Mouse (Mus musculus) kidney, adult 2 months (tissue): Measurements from ENCODE around the gene Zfp618. TPM values are rescaled to one million over a fixed set of nuclear protein-coding genes. Genes with fewer than 3 reads are reported as not detected.
A peak's percentile ranks its signal among the peaks of the same experiment; 100 is the strongest.

ENCODE experiments used
- DNase-seq: peaks from one replicate; pipeline ENCODE4 v3.0.0; 2021
- H3K27ac ChIP-seq: fragments of 200-500 bp; 2 replicates; pipeline ENCODE4 v1.5.1; 2012; ENCODE audit warnings: low read depth, low read length, control low read depth, inconsistent platforms; ENCODE audit not compliant: insufficient read depth
- H3K27me3 ChIP-seq: fragments of 200-500 bp; replicated peaks from 2 replicates; pipeline ENCODE4 v1.6.1; 2012; ENCODE audit warnings: mild to moderate bottlenecking, moderate library complexity, low read length, inconsistent platforms; ENCODE audit not compliant: control insufficient read depth, insufficient read depth
- H3K36me3 ChIP-seq: fragments of 200-500 bp; 2 replicates; pipeline ENCODE4 v1.6.1; 2012; ENCODE audit warnings: mild to moderate bottlenecking, moderate library complexity, low read length, inconsistent platforms; ENCODE audit not compliant: control insufficient read depth, insufficient read depth
- H3K4me1 ChIP-seq: fragments of 200-500 bp; 2 replicates; pipeline ENCODE4 v1.6.1; 2011; ENCODE audit warnings: low read length; ENCODE audit not compliant: control insufficient read depth, insufficient read depth
- H3K4me3 ChIP-seq: fragments of 200-500 bp; 2 replicates; pipeline ENCODE4 v1.5.1; 2011; ENCODE audit warnings: mild to moderate bottlenecking, low read depth, low read length, control low read depth; ENCODE audit not compliant: insufficient read depth
- CTCF ChIP-seq: fragments of 200-500 bp; conservative IDR thresholded peaks from 2 replicates; pipeline ENCODE4 v1.5.1; 2011; ENCODE audit warnings: low read depth, mild to moderate bottlenecking, control low read depth, low read length, moderate library complexity, mixed read lengths; ENCODE audit not compliant: insufficient read depth, insufficient read length
- POLR2A ChIP-seq: fragments of 200-500 bp; IDR thresholded peaks from one replicate; pipeline ENCODE4 v1.6.1; 2011; ENCODE audit warnings: low read depth, low read length, control low read depth
- WGBS: fragments of 180-500 bp; shearing (Covaris S2); methylation state at CpG from one replicate; pipeline ENCODE4 v1.1.7; 2018; 5-methylcytosine and 5-hydroxymethylcytosine counted together
- polyA plus RNA-seq: library from polyadenylated mRNA; depleted of rRNA; stranded (reverse); fragments of >200 nt; gene quantifications from 2 replicates; pipeline ENCODE4 v1.2.3, GENCODE M21; 2012

The Zfp618 gene
- polyA plus RNA-seq, 1 experiment, result 7.7 TPM

DNA sequence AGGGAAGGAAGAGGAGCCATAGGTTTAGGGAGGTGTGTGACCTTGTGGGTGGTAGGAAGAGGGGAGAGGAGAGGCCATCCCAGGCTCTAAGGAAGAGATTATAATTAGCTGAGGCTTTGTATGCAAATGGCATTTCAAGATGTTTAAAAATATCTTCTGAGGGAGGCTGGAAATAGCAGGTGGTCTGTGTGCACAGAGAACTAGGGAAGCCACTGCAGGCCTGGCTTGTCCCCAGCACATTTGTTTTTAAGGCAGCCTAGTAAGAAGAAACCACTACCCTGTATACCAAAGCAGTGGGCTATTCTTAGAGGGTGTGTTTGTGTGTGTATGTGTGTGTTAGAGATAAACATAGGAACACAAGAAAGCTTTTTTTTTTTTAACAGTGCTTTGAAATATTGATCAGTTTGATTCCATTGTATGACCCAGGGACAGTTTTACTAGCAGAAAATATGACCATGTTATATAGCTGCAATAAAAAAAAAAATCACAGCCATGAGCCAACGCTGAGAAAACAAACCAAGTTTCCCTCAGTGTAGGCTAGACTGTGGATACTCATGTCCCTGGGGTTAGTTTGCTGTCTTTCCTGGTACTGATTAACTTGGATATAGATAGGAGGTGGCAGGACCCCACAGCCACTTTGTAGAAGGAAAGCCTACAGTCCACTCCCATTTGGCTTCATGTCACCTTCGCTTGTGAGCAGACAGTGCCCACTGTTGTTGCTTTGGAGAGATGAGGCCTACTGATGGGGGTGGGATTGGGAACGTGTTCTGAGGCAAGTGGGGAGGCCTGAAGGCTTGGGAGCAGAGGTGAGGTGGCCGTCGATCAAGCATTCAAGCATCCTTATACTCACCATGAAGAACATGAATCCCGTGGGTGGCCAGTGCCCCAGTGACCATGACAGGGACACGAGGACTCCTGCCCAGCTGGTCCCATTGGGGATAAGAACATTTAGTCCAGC lies 41.1 kb downstream of the Zfp618 start:
- 52% methylated on average over 7 of the region's 7 CpGs for WGBS
- Histone ChIP-seq H3K4me3 (no peak overlapping the region), H3K4me1 (no peaks in the 10 kb centered on the region; the same call in 1 of the 2 replicates), H3K27ac (no peak overlapping the region), H3K27me3 (no peaks in the 10 kb centered on the region), H3K36me3 (no peaks in the 10 kb centered on the region)
- TF ChIP-seq CTCF (no peak), POLR2A (no peak)
- no peak for DNase-seq

DNA sequence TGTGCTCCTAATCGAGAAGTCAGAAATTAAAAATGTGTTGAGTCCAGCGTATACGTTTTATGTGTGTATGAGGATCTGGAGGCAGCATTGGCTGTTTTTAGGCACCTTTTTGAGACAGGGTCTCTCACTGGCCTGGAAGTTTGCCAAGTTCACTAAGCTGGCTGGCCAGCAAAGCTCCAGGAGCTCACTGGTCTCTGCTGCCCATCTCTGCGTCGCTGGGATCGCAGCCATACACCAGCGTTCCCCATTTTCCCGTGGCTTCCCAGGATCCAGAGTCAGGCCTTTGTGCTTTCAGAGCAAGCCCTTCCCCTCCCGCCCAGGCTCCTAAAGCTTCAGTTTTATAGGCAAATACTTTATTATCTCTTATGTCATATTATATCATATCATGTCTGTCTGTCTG lies 42.8 kb downstream of the Zfp618 start:
- no peak for DNase-seq
- Histone ChIP-seq H3K4me3 (no peak overlapping the region), H3K4me1 (no peaks in the 10 kb centered on the region), H3K36me3 (no peaks in the 10 kb centered on the region), H3K27ac (no peak overlapping the region), H3K27me3 (no peaks in the 10 kb centered on the region)
- 92% methylated on average over 9 of the region's 9 CpGs for WGBS
- TF ChIP-seq CTCF (no peak), POLR2A (no peak)

DNA sequence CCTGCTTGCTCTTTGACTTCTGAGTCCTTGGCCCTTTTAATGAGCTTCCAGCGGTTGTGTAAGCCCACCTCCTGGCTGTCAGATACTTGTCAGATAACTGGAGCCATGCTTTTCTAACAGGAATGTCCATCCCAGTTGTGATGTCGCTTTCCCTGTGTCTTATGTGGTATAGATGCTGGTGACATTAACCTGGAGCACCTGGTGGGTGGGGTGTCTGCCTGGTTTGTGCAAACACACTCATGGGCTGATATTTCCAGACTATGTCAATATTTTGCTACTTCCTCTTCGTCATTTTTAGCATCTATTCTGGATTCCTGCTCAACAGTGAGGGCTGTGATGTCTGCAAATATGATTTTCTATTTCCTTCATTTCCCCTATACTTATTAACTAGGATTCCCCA lies 43.4 kb downstream of the Zfp618 start:
- H3K4me1 ChIP-seq, result no peaks in the 10 kb centered on the region
- H3K27me3 ChIP-seq, result no peaks in the 10 kb centered on the region
- 89% methylated on average over 3 of the region's 3 CpGs for WGBS
- no peak overlapping the region for H3K27ac ChIP-seq
- H3K4me3 ChIP-seq, result no peak overlapping the region
- no peak for DNase-seq
- TF ChIP-seq POLR2A (no peak), CTCF (no peak)
- H3K36me3 ChIP-seq, result no peaks in the 10 kb centered on the region

DNA sequence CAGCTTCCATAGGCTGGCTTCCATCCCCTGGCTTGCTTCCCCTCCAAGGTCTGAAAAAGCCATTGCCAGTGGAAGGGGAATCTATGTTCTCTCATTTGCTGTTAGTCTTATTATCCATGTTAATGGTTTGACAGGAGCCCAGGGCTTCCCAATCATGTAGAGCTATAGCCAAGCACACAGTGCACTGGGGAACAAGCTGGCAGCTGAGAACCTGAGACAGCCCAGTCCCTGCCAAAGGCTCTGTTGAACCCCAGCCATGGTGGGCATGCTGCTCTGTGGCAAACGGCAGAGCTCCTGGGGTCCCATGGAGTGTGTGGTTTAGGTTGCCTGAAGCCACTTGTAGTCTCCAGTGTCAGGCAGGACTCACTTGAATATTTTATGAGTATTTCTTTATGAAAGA lies 44.4 kb downstream of the Zfp618 start:
- WGBS, result 71% methylated on average over 1 of the region's 1 CpGs
- no peaks in the 10 kb centered on the region for H3K36me3 ChIP-seq
- H3K27me3 ChIP-seq, result no peaks in the 10 kb centered on the region
- no peaks in the 10 kb centered on the region for H3K4me1 ChIP-seq
- no peak for DNase-seq
- TF ChIP-seq POLR2A (no peak), CTCF (no peak)
- no peak overlapping the region for H3K4me3 ChIP-seq
- no peak overlapping the region for H3K27ac ChIP-seq

DNA sequence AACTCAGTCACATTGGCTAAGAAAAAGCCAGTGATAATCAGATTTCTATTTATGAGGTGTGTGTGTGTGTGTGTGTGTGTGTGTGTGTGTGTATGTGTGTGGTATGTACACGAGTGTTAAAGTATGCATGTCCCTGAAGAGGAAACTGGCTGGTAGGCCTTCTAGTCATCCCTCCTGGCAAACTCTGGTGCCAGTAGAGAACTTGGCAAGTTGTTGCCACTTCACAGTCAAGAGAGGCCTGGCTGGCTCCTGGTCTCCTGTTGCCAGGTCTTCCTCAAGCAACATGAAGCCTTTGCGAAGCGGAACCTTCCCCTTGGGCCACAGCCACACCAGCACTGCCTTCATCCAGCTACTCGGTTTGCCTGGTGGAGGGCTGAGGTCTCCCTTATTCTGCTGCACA lies 44.9 kb downstream of the Zfp618 start:
- no peaks in the 10 kb centered on the region for H3K27me3 ChIP-seq
- WGBS, result 68% methylated on average over 4 of the region's 4 CpGs
- DNase-seq, result peak; percentile 42
- no peaks in the 10 kb centered on the region for H3K4me1 ChIP-seq
- H3K27ac ChIP-seq, result no peak overlapping the region
- H3K4me3 ChIP-seq, result no peak overlapping the region
- no peaks in the 10 kb centered on the region for H3K36me3 ChIP-seq
- TF ChIP-seq POLR2A (no peak), CTCF (no peak)

DNA sequence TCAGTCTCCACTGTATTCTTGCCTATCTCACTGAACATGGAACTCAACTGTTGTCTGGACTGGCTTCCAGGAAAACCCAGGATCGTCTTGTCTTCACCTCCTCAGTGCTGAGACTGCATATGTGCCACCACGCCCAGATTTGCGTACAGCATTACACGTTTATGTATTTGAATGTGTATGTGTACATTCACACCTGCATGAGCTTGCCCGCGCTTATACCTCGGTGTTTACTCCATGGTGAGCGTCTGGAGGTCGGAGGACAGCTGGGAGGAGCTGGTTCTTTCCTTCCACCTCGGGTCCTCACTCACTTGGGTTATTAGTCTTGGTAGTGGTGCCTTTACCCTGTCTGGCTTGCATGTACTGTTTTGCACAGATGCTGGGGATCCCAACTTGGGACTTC lies 53.2 kb downstream of the Zfp618 start:
- WGBS, result 90% methylated on average over 10 of the region's 10 CpGs
- Histone ChIP-seq H3K4me1 (peaks cover 22% of the 10 kb centered on the region), H3K27ac (no peak overlapping the region), H3K27me3 (no peaks in the 10 kb centered on the region), H3K36me3 (no peaks in the 10 kb centered on the region), H3K4me3 (no peak overlapping the region)
- TF ChIP-seq CTCF (no peak), POLR2A (no peak)
- no peak for DNase-seq

DNA sequence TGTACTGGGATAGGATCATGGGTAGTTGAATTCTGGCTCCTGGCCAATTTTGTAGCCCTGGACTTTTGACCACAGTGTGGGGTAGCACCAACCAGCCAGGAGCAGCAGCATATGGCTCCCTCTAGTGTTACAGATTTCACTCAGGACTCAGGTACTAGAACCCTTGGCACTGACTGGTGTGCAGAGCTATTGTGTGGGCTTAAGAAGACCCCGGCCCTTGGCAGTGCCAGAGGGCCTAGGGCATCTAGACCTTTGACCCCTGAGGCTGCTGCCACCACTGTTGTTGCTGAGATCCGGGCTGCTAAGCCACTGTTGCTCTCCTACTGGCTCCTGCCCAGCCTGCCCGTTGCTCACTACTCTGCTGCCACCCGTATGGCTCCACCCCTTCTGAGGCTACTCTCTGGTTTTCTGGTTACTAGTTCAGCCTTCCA lies 54.1 kb downstream of the Zfp618 start:
- DNase-seq, result peak; percentile 93

More for the DNA sequence above, 54.1 kb downstream of the Zfp618 start:
- Histone ChIP-seq H3K36me3 (no peaks in the 10 kb centered on the region), H3K4me1 (peaks cover 22% of the 10 kb centered on the region), H3K4me3 (no peak overlapping the region), H3K27ac (no peak overlapping the region), H3K27me3 (no peaks in the 10 kb centered on the region)
- 37% methylated on average over 4 of the region's 4 CpGs for WGBS
- TF ChIP-seq CTCF (peak; percentile 78), POLR2A (no peak)
